Mouse (Mus musculus): ENCODE data around the gene Ankrd2.

Gene Ankrd2

DNA sequence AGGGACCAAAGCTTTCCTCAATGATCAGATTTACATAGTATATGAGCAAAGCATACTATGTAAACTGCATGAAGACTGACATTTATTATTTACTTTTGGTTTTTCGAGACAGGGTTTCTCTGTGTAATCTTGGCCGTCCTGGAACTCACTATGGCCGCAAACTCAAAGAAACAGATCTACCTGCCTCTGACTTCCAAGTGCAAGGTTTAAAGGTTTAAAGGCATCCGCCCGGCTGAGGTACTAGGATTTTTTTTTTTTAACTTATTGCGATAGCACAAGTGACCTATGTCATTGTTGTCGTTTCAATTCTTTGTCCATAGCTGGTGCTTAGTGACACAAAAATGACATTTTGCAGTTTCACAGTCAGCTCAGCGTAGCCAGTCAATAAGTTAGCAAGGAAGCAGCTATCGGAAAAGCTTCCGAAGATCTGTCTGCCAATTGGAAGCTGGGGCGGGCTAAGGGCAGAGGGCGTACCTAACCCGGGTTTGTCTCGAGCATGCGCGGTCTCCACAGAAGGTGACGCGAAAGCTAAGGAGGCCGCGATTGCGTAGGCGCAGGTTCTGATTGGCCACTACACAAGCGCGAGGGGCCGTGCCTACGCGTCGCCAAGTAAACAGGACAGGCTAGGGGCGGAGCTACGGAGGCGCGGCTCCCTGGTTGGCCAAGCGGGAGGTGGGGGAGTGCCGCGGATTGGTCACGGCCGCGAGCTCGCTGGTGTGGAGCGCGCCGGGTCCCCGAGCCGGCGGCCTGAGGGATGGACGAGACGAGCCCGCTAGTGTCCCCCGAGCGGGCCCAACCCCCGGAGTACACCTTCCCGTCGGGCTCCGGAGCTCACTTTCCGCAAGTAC lies 54.2 kb downstream of the Ankrd2 start, which contains the start of gene Pi4k2a:
Gene Pi4k2a, plus strand, starts transcription at position 723 of the 848 bp plus-strand sequence.
- peak; percentile 99 to 100 for DNase-seq (ENCODE audit: inconsistent age in 2 of 2, low spot score in 1 of 2)

DNA sequence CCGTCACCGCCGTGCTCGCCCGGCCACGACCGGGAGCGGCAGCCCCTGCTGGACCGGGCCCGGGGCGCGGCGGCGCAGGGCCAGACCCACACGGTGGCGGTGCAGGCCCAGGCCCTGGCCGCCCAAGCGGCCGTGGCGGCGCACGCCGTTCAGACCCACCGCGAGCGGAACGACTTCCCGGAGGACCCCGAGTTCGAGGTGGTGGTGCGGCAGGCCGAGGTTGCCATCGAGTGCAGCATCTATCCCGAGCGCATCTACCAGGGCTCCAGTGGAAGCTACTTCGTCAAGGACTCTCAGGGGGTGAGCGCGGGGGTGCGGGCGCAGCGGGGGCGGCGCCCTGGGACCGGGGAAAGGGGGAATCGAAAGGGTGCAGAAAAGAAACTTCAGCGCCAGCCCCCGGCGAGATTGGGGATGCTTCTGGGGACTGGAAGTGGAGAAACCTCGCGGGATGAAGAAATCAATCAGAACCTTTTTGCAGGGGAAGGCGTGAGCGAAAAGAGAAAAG lies 54.9 kb downstream of the Ankrd2 start:
- DNase-seq (ENCODE audit: inconsistent age in 2 of 2, low spot score in 1 of 2) = no peak
